Mouse (Mus musculus): ENCODE results near the gene Vps45. TPM values are rescaled to one million over a fixed set of nuclear protein-coding genes. Genes with fewer than 3 reads are reported as not detected.

Vps45 gene
- total RNA-seq (2015; ENCODE audit: low replicate concordance) = 9.0 and 32.3 TPM in 2 replicates
- 8.2 and 34.4 TPM in 2 replicates for total RNA-seq (2017; ENCODE audit: low replicate concordance)

DNA sequence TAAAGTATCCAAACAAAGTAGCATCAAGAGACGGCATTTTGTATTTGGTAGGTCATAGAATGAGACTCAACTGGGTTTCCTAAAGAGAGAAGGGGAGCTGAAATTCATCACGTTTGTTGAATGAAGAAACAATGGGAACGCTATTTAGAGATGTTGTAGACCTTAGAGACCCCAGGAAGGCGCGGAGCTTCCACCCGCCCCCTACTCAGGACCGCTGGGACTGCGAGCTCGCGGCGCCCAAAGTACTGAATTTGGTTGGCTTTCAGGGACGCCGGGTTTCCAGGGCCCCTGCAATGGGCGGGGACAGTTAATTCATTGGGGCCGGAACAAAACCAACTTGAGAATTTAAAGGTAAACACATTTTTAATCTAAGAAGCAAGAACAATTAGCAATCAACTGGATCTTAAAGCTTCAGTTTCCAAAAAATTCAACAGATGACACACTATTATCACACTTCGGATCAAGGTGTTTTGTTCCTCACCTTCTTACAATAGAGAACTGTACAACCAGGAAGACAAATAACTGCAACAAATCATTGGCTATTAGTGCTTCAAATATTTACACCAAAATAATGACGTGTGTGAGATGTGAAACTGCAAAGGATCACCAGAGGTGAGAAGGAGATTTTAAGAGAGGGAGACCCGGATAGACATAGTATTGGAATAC, at the start of gene Vps45:
Gene Vps45 (minus strand): TSS at position 236 of the 666 bp plus-strand sequence.
- ATAC-seq (replicated peaks; ENCODE audit: low FRiP score, poor library complexity, severe bottlenecking) = peak; percentile 82

DNA sequence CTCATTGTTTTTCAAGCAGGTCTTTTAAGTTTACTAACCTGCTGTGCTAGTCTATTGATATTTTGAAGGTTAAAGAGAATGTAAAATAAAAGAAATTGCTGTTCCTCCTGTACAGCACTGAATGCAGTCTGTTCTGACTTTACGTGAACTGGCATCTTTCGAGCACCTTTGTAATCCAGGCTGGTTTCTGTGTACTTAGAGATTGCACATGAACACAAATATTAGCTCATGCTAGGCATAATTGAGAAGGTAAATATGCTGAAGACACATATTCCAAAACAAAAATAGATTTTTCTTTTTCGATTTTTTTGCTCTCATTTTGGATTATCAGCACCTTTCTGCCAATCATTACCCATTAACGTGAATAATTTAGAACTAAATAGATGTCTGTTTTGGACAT, 47.9 kb upstream of the Vps45 start:
- no peak for ATAC-seq (replicated peaks; ENCODE audit: low FRiP score, poor library complexity, severe bottlenecking)

DNA sequence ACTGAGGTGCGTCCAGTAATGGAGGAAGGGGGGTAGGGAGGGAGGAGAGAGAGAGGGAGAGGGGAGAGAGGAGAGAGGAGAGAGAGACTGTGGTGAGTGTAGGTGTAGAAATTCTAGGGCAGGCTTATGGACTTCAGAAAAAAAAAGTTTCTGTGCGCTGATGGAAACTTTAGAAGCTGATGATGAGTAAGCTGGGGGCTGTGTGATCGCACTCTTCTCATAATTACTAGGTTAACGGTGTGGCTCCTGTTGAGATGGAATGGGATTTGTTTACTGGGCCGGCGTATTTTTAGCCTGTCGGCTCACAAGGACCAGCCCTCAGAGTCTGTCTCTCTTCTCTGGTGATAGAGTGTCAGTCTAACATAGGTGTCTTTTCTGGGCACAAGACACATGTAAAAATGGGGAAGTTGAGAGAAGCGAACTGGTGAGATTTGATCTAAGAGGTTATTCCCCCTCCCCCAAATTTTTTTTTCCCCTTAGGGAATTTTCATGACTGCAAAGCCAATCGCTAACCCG, 47.0 kb upstream of the Vps45 start:
- ATAC-seq (replicated peaks; ENCODE audit: low FRiP score, poor library complexity, severe bottlenecking) = peak; percentile 22

DNA sequence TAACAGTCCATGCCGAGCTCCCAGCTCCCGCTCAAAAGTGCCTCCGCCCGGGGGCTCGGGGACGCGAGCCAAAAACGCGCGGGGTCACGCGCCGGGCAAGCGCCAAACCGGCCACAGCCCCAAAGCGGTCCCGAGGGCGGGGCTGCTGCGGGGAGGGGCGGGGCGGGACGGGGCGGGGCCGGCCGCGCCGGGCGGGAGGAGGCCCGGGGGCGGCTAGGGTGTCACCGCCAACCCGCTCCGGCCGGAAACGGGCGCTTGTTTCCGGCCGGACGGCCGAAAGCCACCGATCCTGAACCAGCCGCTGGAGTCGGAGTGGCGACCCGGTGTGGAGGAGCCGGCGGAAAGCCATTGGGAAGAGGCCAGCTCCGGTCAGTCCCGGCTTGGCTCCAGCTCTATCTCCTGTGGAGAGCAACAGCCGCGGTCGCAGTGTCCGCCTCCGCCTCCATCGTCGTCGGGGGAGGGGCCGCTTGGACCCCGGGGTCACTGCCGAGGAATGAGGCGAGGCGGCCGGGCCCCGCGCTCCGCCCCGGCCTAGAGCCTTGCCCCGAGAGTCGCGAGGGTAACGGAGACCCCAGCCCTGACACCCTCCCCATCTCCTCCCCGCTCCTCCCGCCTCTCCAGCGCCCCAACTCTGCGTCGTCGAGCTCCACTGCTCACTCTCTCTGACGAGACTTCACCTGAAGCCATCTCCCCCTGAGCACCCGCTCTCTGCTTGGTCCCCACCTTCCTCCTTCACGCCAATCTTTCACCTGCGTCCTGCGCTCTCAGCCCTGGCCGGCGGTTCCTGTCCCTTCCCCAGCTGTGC, 46.2 kb upstream of the Vps45 start, which contains the start of gene Otud7b:
Gene Otud7b (plus strand): TSS at position 267 of the 805 bp plus-strand sequence.
- peak; percentile 77 for ATAC-seq (replicated peaks; ENCODE audit: low FRiP score, poor library complexity, severe bottlenecking)

DNA sequence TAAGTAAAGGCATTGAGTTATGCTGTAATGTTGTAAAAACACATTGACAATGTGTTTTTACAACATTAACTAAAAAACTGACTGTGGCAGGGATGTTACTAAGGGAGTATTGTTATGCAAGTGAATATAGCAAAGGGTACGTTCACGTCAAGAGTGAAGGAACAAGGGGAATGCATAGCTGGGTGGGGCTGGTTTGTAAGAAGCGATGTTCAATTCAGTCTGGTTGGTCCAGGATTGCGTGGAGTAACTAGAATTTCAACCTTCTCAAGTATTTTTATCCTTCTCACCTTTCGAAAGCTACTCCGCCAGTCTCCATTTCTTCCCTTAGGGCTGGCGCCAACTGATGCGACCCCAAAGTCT, 45.6 kb upstream of the Vps45 start:
- ATAC-seq (replicated peaks; ENCODE audit: low FRiP score, poor library complexity, severe bottlenecking) = no peak; the same call in none of the 2 replicates

DNA sequence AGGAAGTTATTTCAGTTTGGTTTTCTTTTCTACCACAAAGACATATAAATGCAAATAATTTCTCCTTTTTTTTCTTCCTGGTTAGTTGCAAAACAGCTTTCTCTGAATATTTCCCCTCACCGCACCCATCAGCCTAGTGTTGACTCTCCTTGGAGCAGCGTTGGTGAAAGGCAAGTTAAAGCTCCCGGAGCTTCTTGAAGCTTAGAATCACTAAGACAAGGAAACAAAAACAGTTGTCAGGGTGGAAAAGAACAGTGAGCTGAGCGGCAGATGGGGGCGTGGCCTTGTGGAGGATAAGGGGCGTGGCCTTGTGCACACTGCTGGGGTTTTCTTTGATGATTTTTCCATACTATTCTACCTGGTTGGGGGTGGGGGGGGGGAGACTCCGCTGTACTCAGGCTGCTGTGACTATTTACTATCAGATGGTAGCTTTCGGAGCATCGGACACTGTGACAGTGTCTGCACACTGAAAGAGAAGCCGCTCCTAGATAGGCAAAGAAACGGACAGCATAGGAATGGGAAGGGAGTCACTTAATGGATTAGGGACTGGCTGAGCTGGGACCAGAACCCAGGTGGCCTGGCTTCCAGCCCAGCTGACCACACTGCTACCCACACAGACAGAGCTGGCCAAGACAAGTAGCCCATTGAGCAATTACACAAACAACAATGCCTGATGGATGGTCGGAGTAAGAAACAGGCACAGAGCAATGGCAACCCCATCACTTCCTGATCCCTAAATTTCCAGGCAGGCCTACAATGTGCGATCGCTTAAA, 44.0 kb upstream of the Vps45 start:
- ATAC-seq (replicated peaks; ENCODE audit: low FRiP score, poor library complexity, severe bottlenecking) = 0 out of 2 replicates have a peak, but pooled peaks have one; percentile 51

DNA sequence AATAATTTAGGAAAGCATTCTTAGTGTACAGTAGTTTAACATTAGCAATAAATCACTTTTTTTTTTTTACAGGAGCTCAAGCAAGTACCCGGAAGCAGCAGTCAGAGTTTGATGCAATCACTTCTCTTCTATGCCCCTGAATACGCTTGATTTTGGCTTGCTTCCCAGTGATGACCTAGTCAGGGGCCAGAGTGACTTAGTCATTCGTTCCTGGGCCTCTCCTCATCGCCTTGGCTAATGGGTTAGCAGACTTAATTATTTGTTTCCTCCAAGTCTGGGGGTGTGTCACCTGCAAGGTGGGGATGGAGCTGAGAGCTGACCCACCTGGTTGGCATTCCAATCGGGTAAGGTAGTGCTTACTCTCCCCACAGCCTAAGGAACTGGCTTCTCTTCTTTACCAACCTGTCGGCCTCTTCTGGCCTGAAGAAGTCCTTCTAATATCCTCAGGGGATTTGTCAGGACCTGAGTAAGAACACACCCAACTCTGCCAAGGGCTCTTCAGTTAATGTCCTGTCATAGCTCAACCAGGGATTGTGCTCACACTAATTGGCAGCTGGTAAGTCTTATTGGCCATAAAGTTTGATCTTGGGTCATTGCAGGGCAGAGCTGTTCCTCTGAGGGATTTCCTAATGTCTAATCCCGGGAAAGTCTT, 40.5 kb upstream of the Vps45 start:
- no peak for ATAC-seq (replicated peaks; ENCODE audit: low FRiP score, poor library complexity, severe bottlenecking)

DNA sequence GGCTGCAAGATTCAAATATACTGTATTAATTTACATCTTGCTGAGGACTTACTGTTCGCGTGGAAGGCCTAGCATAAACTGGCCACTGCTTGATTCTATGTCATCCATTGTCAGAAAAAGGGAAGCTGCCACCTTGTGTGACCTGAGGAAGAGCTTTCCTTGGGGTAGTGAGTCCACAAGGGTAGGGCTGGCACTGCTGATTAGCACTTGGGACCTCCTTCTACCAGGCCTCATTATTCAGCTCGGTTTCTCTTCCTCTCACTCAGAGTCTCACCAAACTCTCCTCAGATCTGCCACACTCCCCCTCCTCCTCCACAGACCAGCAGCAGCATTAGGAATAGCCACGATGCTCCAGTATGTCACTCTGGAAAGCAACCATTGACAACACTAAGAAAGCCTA, 39.9 kb upstream of the Vps45 start:
- no peak for ATAC-seq (replicated peaks; ENCODE audit: low FRiP score, poor library complexity, severe bottlenecking)

DNA sequence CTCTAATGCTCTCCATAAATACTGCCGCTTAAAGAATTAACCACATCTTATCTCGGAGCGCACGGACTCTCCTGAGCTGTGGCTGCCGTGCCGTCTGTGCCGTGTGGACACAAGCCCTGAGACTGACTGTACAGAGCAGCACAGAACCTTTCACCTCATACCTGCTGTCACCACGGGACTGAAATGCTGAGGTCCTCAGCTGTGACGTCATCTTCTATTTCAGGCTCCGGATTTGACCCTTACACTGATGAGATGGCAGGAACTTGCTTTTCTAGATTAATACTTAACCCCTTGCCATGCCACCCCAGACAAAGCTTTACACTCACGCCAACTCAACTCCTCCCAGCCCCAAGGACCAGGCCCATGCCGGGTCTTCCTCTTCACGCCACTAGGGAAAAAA, 35.9 kb upstream of the Vps45 start:
- ATAC-seq (replicated peaks; ENCODE audit: low FRiP score, poor library complexity, severe bottlenecking) = no peak

DNA sequence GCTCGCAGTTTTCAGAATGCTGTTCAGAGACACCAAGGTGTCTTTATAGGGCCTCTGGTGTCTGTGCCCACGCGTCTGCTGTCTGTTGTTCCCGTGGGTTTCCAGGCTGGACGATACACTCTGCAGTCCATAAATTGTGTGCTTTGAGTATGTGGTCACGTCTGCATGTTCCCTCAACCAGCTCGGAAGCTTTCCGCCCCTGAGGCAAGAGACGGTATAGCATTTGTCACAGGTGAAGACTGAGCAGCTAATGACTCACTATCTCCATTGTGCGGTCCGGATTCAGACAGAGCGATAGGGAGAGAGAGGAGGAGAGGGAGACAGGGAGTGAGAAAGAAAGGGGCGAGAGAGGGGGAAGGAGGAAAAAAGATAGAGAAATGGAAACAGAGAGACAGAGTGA, 35.2 kb upstream of the Vps45 start:
- ATAC-seq (replicated peaks; ENCODE audit: low FRiP score, poor library complexity, severe bottlenecking) = no peak

DNA sequence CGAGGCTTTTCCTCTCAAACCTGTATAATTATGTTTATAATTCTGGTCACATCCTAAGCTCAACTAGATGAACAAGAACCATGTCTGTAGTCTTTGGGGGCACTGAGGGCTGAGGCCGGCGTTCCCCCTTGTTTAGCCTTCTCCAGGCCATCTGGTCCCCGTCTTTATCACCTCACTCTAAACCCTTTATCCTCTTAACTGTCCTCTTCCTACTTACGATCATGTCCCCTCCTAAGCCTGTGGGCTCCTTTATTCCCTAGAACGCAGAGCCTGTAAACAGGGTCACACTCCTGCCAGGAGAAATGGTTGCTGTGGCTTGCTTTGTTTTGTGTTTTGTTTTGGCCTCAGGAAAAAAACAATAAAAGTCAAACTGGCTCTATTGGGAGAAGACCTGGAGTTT, 33.7 kb upstream of the Vps45 start:
- no peak for ATAC-seq (replicated peaks; ENCODE audit: low FRiP score, poor library complexity, severe bottlenecking)

DNA sequence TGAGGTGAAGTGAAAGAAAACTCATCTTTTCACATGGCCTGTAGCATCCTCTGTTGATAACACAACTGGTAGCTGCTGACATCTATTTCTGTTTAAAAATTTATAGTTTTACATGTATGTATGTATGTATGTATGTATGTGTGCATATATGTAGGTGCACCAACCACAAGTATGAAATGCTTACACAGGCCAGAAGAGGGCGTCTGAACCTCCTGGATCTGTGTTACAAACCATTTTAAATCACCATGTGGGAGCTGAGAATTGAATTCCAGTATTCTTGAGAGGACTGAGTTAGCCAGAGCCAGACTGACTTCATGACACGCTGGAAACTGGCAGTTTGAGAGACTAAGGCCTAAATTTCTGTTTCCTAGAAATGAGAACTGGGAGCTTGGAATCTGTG, 32.9 kb upstream of the Vps45 start:
- no peak for ATAC-seq (replicated peaks; ENCODE audit: low FRiP score, poor library complexity, severe bottlenecking)

DNA sequence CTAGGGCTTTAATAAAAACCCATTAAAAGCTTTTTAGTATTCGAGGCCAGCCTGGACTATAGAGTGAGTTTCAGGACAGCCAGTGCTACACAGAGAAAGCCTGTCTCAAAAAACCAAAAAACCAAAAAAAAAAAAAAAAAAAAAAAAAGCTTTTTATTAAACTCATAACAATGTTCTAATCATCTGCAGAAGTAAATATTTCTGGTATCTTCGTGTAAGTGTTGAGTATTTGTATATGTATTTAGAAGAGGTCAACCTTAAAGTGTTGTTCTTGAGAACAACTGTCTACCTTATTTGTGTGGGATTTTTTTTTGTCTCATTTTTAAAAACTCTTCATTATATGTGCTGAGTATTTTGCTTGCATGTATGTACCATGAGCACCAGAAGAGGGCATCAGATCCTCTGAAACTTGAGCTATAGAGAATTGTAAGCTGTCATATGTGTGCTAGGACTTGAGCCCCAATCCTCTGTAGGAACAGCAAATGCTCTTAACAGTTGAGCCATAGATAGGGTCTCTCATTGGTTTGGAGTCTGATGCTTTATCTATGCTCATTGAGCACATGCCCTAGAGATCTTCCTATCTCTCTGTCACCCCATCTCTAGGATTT, 31.7 kb upstream of the Vps45 start:
- no peak for ATAC-seq (replicated peaks; ENCODE audit: low FRiP score, poor library complexity, severe bottlenecking)

DNA sequence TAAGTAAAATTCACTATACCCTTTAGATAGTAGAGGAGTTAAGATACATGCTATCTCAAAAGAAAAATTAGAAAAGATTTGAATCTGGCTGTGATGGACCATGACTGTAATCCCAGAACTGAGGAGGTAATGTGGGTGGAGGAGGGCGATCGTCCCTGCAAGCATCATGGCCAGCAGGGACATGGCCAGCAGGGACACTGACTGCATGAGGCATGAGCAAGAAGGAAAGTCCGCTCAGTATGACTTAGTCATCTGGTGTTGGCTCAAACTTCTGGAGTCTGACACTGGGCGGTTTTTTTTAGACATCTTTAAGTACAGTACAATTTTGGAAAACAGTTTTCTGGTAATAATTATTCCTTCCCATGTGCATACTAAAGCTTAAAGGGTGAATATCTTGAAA, 29.5 kb upstream of the Vps45 start:
- no peak for ATAC-seq (replicated peaks; ENCODE audit: low FRiP score, poor library complexity, severe bottlenecking)

DNA sequence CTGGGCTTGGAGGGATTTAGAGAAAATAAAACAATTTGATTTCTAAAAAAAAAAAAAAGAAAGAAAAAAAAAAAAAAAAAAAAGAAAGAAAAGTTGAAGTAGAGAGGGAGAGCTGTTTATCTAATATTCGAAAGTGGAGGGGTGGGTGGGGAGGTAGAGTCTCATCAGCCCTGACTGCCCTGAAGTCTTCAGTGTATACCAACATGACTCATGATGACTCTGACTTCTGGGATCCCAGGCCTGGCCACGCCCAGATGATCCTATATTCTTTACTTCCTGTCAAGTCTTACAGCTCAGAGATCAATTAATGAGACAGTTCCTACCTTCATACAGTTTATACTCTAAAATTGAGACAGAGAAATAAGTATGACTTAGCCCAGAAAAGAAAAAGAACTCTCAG, 29.0 kb upstream of the Vps45 start:
- ATAC-seq (replicated peaks; ENCODE audit: low FRiP score, poor library complexity, severe bottlenecking) = peak; percentile 71

DNA sequence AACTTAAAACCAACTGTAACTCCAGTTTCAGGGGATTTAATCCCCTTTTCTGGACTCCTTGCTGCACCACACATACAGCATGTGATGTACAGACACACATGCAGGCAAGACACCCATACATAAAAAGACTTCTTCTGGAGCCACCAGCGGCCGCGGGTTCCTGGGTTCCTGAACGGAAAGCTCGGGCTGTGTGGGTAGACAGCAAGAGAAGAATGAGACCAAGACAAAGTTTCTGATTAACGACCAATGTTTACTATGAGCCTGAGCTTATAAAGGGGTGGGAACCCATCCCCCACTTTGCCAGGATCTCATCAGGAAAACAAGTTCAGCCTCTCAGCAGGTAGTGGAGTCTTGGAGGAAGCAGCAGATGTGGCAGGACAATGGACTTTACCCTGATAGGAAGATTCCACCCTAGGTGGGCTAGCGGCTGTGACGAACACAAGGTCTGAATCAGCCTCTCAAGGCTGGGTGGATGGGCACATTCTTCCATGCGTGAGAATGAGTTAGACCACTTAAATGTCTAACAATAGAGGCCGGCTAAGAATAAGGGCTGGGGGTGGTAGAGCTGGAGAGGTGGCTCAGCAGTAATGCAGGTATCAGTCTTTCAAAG, 26.0 kb upstream of the Vps45 start:
- ATAC-seq (replicated peaks; ENCODE audit: low FRiP score, poor library complexity, severe bottlenecking) = no peak

DNA sequence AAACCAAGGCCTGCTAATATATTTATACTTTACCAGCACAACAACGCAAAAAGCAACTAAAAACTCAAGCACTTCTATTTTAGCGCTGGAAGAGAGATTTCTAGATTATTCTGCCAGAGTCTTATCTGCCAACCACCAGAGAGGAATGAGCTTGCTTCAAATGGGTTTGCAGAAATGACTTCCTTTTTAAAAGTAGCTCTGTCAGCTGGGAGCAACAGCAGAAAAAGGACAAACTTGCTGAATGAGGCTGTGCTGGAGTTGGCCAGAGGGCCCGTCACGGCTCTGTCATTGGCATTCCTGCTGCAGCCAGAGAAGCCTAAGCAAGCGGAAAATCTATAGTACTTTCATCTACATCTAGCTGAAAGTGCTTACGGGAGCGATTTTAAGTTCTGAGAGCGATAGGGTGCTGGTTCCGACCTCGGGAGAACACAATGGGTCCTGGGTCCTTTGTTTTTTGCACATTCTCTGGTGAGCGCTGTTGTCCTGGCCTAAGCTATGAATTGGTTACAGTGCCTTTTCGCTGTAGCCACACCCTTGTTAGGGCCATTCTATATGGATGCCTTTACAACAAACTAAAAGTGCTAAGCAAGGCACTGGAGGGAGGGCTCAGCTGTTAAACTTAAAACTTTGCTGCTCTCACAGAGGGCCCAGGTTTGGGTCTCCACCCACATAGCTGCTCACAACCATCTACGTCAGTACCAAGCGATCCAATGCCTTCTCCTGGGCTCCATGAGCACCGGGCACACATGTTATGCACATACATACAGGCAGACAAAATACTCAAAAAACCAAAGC, 24.6 kb upstream of the Vps45 start:
- no peak for ATAC-seq (replicated peaks; ENCODE audit: low FRiP score, poor library complexity, severe bottlenecking)

DNA sequence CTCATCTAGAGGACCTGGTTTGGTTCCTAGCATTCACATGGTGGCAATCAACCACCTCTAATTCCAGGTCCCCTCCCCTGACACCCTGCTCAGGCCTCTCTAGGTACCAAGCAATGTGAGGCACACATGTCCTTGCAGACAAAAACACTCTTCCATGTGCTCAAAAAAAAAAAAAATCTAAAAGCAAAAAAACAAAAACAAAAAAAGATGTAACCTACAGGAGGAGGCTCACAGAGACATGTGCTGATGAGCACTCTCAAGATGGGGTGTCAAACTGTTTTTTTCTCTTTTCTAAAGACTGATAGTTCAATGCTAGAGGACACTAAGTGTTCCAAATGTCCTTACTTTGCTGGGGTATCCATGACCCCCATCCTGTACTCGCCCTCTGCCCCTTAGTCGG, 23.8 kb upstream of the Vps45 start:
- ATAC-seq (replicated peaks; ENCODE audit: low FRiP score, poor library complexity, severe bottlenecking) = 0 out of 2 replicates have a peak, but pooled peaks have one; percentile 18
